Mouse (Mus musculus) neural tube, embryonic 14.5 days (tissue): Measurements from ENCODE around the gene Rpf1. TPM values are rescaled to one million over a fixed set of nuclear protein-coding genes. Genes with fewer than 3 reads are reported as not detected.
A peak's percentile ranks its signal among the peaks of the same experiment; 100 is the strongest.

Experiments
- ATAC-seq: fragments of 200-750 bp; cut with Nextera tagmentation; 2 replicates; pipeline ENCODE4 v1.8.0; 2017; ENCODE audit warnings: low read depth, mild to moderate bottlenecking, moderate TSS enrichment, moderate library complexity
- H3K27ac ChIP-seq: fragments of 300-500 bp; sonication (generic); 2 replicates; pipeline ENCODE4 v1.5.1; 2014; ENCODE audit warnings: low read depth, mild to moderate bottlenecking, control low read depth, low read length, moderate library complexity, mixed read lengths
- H3K27me3 ChIP-seq: fragments of 300-500 bp; sonication (generic); 2 replicates; pipeline ENCODE4 v1.6.1; 2014; ENCODE audit warnings: low read length; ENCODE audit not compliant: control insufficient read depth, insufficient read depth
- H3K36me3 ChIP-seq: fragments of 300-500 bp; sonication (generic); 2 replicates; pipeline ENCODE4 v1.6.1; 2014; ENCODE audit warnings: low read length, mixed read lengths; ENCODE audit not compliant: control insufficient read depth, insufficient read depth
- H3K4me1 ChIP-seq: fragments of 300-500 bp; sonication (generic); 2 replicates; pipeline ENCODE4 v1.6.1; 2014; ENCODE audit warnings: low read length; ENCODE audit not compliant: control insufficient read depth, insufficient read depth
- H3K4me2 ChIP-seq: fragments of 300-500 bp; sonication (generic); 2 replicates; pipeline ENCODE4 v1.6.1; 2014; ENCODE audit warnings: mild to moderate bottlenecking, low read depth, low read length, control low read depth
- H3K4me3 ChIP-seq: fragments of 300-500 bp; sonication (generic); 2 replicates; pipeline ENCODE4 v1.5.1; 2014; ENCODE audit warnings: low read depth, low read length, control low read depth, mixed read lengths
- H3K9ac ChIP-seq: fragments of 300-500 bp; sonication (generic); replicated peaks from 2 replicates; pipeline ENCODE4 v1.6.1; 2014; ENCODE audit warnings: low read depth, mild to moderate bottlenecking, control low read depth, low read length, mixed read lengths
- H3K9me3 ChIP-seq: fragments of 300-500 bp; sonication (generic); 2 replicates; pipeline ENCODE4 v1.6.1; 2016; ENCODE audit warnings: low read length; ENCODE audit not compliant: control insufficient read depth
- WGBS: fragments of 180-500 bp; shearing (Covaris S2); extraction: QIAGEN DNeasy Blood & Tissue Kit; methylation state at CpG from one replicate; pipeline ENCODE4 v1.1.7; 2014; 5-methylcytosine and 5-hydroxymethylcytosine counted together
- polyA plus RNA-seq: library from polyadenylated mRNA; unstranded; fragments of >200 nt; fragmentation: Nextera tagmentation; extraction: Ambion mirVana; gene quantifications from 2 replicates; pipeline ENCODE4 v1.2.1, GENCODE M21; 2014

The Rpf1 gene
- polyA plus RNA-seq, 1 experiment from 2014 or later = 40.0 TPM

DNA sequence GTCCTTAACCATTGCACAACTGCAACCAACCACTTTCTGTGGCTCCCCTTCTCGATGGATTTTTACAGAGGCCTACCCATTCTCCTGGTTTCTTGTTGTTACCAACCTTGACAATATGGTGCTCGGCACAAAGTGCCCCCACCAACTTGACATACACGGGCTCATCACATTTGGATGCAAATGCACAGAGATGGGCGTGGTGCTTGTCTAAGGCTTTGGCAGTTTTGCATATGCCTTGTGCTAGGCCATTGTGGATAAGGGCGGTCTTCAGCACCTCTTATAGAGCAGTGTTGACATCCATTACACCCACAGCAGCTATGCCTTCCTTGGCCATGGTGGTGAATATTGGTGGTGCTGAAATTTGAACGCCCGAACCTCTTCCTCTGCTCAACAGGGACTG is 41.7 kb upstream of the Rpf1 start:
- ATAC-seq = no peak
- Histone ChIP-seq H3K9me3 (no peaks in the 10 kb centered on the region), H3K27ac (no peak overlapping the region), H3K4me1 (no peaks in the 10 kb centered on the region), H3K27me3 (no peaks in the 10 kb centered on the region), H3K4me3 (no peak overlapping the region), H3K36me3 (no peaks in the 10 kb centered on the region), H3K9ac (no peak overlapping the region), H3K4me2 (no peak overlapping the region)
- WGBS = 89% methylated on average over 7 of the region's 7 CpGs

DNA sequence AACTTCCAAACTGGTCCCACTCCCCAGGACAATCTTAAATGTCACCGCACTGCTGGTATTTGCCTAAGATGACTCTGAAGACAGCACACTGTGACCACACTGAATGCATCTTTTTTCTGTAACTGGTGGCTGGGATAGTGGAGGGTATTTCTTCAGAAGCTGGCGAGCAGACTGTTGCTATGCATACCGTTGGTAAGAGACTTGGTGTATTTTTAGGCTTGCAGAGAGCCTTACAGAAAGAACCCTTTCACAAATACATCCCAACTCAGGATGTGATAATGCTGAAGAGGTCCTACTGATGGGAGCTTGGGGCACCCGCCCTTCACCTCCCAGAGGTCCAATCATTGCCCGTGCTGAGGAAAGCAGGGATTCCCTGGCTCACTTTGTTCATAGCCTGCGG is 36.3 kb upstream of the Rpf1 start:
- H3K9ac ChIP-seq = no peak overlapping the region
- no peaks in the 10 kb centered on the region for H3K9me3 ChIP-seq
- ATAC-seq = no peak
- no peaks in the 10 kb centered on the region for H3K36me3 ChIP-seq
- no peaks in the 10 kb centered on the region for H3K4me1 ChIP-seq
- 89% methylated on average over 6 of the region's 6 CpGs for WGBS
- no peak overlapping the region for H3K4me3 ChIP-seq
- no peak overlapping the region for H3K4me2 ChIP-seq
- no peak overlapping the region for H3K27ac ChIP-seq
- no peaks in the 10 kb centered on the region for H3K27me3 ChIP-seq

DNA sequence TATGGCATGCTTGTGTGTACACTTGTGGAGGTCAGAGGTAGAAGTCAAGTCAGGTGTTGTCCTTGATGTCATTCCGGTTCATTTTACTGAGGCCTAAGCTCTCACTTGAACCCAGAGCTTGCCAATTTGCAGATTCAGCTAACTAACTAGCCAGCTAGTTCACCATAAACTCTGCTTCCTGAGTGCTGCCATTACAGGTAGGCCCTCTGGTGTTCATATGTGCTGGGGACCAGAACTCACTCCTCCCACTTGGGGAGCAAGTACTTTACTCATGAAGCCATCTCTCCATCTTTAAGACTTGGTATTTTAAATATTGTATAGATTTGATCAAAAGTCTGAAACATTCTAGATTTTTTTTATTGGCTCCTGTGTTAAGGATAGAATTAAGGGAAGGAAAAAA is 35.3 kb upstream of the Rpf1 start:
- no peaks in the 10 kb centered on the region for H3K27me3 ChIP-seq
- no peak overlapping the region for H3K4me3 ChIP-seq
- no peaks in the 10 kb centered on the region for H3K36me3 ChIP-seq
- H3K9me3 ChIP-seq = no peaks in the 10 kb centered on the region
- no peaks in the 10 kb centered on the region for H3K4me1 ChIP-seq
- no peak overlapping the region for H3K27ac ChIP-seq
- no peak overlapping the region for H3K9ac ChIP-seq
- no peak for ATAC-seq
- H3K4me2 ChIP-seq = no peak overlapping the region
- WGBS = 96% methylated on average over 1 of the region's 1 CpGs

DNA sequence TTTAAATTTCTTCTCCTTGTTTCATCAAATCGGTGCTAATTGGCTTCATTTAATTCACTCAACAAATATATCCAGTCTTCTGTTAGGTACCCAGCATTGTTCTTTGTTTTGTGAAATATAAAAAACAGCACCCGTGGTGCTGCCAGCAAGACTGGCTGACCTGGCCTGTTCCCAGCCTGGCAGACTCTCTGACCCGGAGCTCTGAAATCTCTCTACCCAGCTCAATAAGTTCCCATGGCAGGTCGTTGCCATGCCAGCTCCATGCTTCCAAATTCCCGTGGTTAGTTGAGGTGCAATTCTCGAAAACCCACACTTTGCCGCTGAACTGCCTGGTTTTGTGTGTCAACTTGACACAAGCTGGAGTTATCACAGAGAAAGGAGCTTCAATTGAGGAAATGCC is 33.6 kb upstream of the Rpf1 start:
- H3K27me3 ChIP-seq = no peaks in the 10 kb centered on the region
- H3K4me3 ChIP-seq = no peak overlapping the region
- no peak overlapping the region for H3K4me2 ChIP-seq
- no peak overlapping the region for H3K9ac ChIP-seq
- WGBS = 83% methylated on average over 7 of the region's 7 CpGs
- no peak overlapping the region for H3K27ac ChIP-seq
- no peaks in the 10 kb centered on the region for H3K4me1 ChIP-seq
- H3K36me3 ChIP-seq = no peaks in the 10 kb centered on the region
- no peak for ATAC-seq
- no peaks in the 10 kb centered on the region for H3K9me3 ChIP-seq

DNA sequence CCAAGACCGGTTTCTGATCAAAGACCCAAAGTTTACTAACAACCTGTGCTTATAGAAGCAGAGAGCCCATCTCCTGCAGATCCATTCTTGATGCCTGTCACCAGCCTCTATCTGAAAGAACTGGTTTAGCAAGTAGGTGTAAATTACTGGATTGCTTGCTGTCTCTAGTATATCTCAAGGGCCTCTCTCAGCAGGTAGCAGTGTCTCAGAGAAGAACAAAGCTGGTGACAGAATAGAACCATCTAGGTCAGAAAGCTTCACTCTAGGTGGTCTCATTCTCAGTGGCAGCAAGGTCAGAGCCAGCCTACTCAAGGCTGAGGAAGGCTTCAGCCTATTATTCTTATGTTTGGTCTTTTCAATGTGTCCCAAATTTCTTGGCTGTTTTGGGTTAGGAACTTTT is 22.4 kb upstream of the Rpf1 start:
- no peaks in the 10 kb centered on the region for H3K9me3 ChIP-seq
- ATAC-seq = no peak
- H3K27me3 ChIP-seq = no peaks in the 10 kb centered on the region
- no peak overlapping the region for H3K27ac ChIP-seq
- WGBS = 24% methylated on average over 1 of the region's 1 CpGs
- H3K4me1 ChIP-seq = no peaks in the 10 kb centered on the region
- H3K9ac ChIP-seq = no peak overlapping the region
- no peak overlapping the region for H3K4me3 ChIP-seq
- H3K4me2 ChIP-seq = no peak overlapping the region
- no peaks in the 10 kb centered on the region for H3K36me3 ChIP-seq

DNA sequence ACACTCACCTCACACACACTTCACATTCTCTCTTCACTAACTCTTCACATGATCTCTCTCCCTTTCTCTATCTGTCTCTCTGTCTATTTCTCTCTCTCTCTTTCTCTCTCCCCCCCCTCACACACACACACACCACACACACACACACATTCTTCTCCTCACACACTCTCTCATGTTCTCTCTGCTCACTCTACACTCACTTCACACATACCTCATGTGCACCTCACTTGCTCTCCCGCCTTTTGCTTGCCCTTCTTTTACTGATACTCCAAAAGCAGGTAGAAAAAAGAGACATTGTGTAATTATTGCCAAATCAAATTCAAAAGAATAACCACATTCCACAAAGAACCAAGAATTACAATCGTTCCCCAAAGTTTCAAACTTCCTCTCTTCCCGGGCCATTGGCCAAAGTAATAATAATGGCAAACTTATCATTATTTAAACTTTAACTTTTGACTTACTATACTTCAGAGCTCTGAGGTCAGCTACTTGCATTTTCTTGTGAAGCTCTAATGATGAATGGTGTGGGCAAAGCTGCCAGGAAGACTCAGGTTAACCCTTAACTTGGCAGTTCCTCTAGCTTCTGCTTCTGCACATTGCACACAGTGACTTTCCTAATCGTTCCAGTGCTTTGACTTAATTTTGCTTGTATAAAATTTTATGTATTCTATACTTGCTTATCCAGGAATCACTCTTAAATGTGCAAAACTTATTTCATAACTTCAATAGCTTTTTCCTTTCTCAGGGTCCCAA is 19.5 kb upstream of the Rpf1 start:
- H3K27ac ChIP-seq = no peak overlapping the region
- no peak overlapping the region for H3K4me3 ChIP-seq
- H3K9ac ChIP-seq = no peak overlapping the region
- no peak for ATAC-seq
- H3K36me3 ChIP-seq = no peaks in the 10 kb centered on the region
- no peak overlapping the region for H3K4me2 ChIP-seq
- no peaks in the 10 kb centered on the region for H3K9me3 ChIP-seq
- 90% methylated on average over 4 of the region's 4 CpGs for WGBS
- H3K27me3 ChIP-seq = no peaks in the 10 kb centered on the region
- H3K4me1 ChIP-seq = no peaks in the 10 kb centered on the region

DNA sequence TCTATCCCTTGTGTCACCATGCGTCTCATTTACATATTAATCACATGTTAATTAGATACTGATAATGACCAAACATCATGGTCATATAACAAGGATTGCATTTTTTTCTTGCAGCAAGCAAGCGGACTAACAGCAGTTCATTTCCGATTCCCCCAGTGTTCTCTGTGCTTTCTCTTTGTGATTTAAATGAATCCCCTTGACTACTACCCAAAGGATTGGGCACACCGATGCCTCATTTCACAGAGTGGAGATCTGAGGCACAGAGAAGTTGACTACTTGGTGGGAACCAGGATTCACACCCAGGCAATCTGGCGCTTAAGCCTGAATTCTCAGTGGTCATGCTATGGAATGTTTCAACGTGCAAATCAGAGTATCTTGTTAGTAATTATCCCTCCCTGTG is 13.8 kb upstream of the Rpf1 start:
- H3K36me3 ChIP-seq = no peaks in the 10 kb centered on the region
- no peaks in the 10 kb centered on the region for H3K27me3 ChIP-seq
- H3K4me2 ChIP-seq = no peak overlapping the region
- H3K27ac ChIP-seq = no peak overlapping the region
- H3K9me3 ChIP-seq = no peaks in the 10 kb centered on the region
- H3K4me1 ChIP-seq = no peaks in the 10 kb centered on the region
- WGBS = 59% methylated on average over 6 of the region's 6 CpGs
- no peak for ATAC-seq
- no peak overlapping the region for H3K9ac ChIP-seq
- H3K4me3 ChIP-seq = no peak overlapping the region

DNA sequence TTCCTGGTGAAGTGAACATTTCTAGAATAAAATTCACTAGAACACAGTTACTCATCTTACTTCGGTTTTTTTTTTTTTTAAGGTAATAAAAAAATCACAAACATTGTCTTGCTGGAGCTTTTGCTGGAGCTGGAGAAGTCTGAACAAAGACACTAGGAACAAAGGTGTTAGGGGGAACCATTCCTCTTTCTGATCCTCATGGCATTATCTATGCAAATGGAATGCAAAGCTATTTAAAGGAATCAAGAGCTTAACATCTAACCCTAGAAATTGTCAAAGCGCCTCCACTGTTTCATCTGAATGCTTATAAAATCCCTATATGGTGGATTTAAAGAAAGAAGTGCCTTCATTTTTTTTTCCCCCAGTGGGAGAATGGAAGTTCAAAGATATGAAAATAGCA is 7.1 kb upstream of the Rpf1 start:
- ATAC-seq = no peak
- Histone ChIP-seq H3K4me1 (no peaks in the 10 kb centered on the region), H3K9me3 (no peaks in the 10 kb centered on the region), H3K27ac (no peak overlapping the region), H3K4me2 (no peak overlapping the region), H3K9ac (no peak overlapping the region), H3K27me3 (no peaks in the 10 kb centered on the region), H3K4me3 (no peak overlapping the region), H3K36me3 (no peaks in the 10 kb centered on the region)
- WGBS = 47% methylated on average over 2 of the region's 2 CpGs

DNA sequence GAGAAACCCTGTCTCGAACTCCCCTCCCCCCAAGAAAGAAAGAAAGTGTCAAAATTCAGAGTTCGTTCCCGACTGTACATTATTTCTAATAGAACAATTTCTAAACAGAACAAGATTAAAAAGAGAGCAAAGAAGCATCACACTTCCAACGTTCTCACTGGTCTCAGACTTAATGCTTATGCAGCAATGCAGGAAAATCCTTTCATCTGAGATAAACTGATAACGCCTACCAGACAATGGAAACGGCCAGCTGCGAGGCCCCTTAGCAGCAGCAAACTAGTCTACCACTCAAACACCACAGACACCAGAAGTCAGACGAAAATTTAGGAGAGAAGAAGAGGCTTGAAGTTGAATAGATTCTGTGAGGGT is 407 bp upstream of the Rpf1 start:
- Histone ChIP-seq H3K27ac (peak overlapping the region; percentile 97), H3K9ac (peak overlapping the region; percentile 86; the same call in 1 of the 2 replicates), H3K36me3 (0 out of 2 replicates have a peak, but pooled peaks cover 7% of the 10 kb centered on the region), H3K4me2 (peak overlapping the region; percentile 45), H3K4me1 (no peaks in the 10 kb centered on the region), H3K27me3 (no peaks in the 10 kb centered on the region), H3K4me3 (peak overlapping the region; percentile 78), H3K9me3 (no peaks in the 10 kb centered on the region)
- 18% methylated on average over 8 of the region's 8 CpGs for WGBS
- ATAC-seq = no peak
